Mouse (Mus musculus): ENCODE data around the gene Trpv4.

DNA sequence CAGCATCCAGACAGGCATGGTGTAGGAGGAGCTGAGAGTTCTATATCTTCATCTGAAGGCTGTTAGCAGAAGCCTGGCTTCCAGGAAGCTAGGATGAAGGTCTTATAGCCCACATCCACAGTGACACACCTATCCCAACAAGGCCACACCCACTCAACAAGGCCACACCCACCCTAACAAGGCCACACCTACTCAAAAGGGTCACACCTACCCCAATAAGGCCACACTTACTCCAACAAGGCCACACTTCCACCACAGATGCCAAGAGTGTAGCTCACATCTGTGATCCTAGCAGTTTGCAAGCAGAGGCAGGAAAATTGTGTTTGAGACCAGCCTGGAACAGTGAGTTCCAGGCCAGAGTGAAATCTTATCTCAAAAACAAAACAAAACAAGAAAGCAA, 29.7 kb upstream of the Trpv4 start:
- TF ChIP-seq CTCF (IDR thresholded peaks at IDR 0.05; ENCODE audit: low read depth, low read length) (no peak), POLR2A (IDR thresholded peaks at IDR 0.05; ENCODE audit: borderline replicate concordance, low read depth, low read length) (no peak)

Measured in bone marrow macrophage, adult 2 months (primary cell).